Mouse (Mus musculus) liver, embryonic 13.5 days (tissue): ENCODE data around the gene Krt78. TPM values are rescaled to one million over a fixed set of nuclear protein-coding genes. Genes with fewer than 3 reads are reported as not detected.
"Not testable (repeated sequence)": the region's sequence is repeated elsewhere in the genome, so short reads cannot be mapped to it uniquely, and the experiment has no call there.

ENCODE experiments used
- ATAC-seq: fragments of 200-750 bp; cut with Nextera tagmentation; 2 replicates; pipeline ENCODE4 v1.8.0; 2017; ENCODE audit warnings: low read depth, mild to moderate bottlenecking, moderate number of reproducible peaks, moderate library complexity
- DNase-seq: peaks from one replicate; pipeline ENCODE4 v3.0.0; 2022
- H3K27ac ChIP-seq: fragments of 300-500 bp; sonication (generic); 2 replicates; pipeline ENCODE4 v1.5.1; 2015; ENCODE audit warnings: moderate library complexity, mild to moderate bottlenecking, inconsistent platforms
- H3K27me3 ChIP-seq: fragments of 300-500 bp; sonication (generic); 2 replicates; pipeline ENCODE4 v1.6.1; 2015; ENCODE audit warnings: mild to moderate bottlenecking, inconsistent platforms
- H3K36me3 ChIP-seq: fragments of 300-500 bp; sonication (generic); 2 replicates; pipeline ENCODE4 v1.6.1; 2015; ENCODE audit warnings: mild to moderate bottlenecking, inconsistent platforms
- H3K4me1 ChIP-seq: fragments of 300-500 bp; sonication (generic); replicated peaks from 2 replicates; pipeline ENCODE4 v1.6.1; 2015; ENCODE audit warnings: inconsistent platforms
- H3K4me2 ChIP-seq: fragments of 300-500 bp; sonication (generic); 2 replicates; pipeline ENCODE4 v1.6.1; 2015; ENCODE audit warnings: inconsistent platforms, mild to moderate bottlenecking, moderate library complexity
- H3K4me3 ChIP-seq: fragments of 300-500 bp; sonication (generic); replicated peaks from 2 replicates; pipeline ENCODE4 v1.5.1; 2015; ENCODE audit warnings: mild to moderate bottlenecking, inconsistent platforms
- H3K9ac ChIP-seq: fragments of 300-500 bp; sonication (generic); 2 replicates; pipeline ENCODE4 v1.6.1; 2015; ENCODE audit warnings: mild to moderate bottlenecking, inconsistent platforms
- H3K9me3 ChIP-seq: fragments of 300-500 bp; sonication (generic); replicated peaks from 2 replicates; pipeline ENCODE4 v1.6.1; 2016; ENCODE audit warnings: inconsistent platforms
- WGBS: fragments of 180-500 bp; shearing (Covaris S2); methylation state at CpG from one replicate; pipeline ENCODE4 v1.1.7; 2015; ENCODE audit not compliant: insufficient replicate concordance; 5-methylcytosine and 5-hydroxymethylcytosine counted together
- polyA plus RNA-seq: library from polyadenylated mRNA; unstranded; fragments of >200 nt; fragmentation: Nextera tagmentation; extraction: Ambion mirVana; gene quantifications from 2 replicates; pipeline ENCODE4 v1.2.1, GENCODE M21; 2015

The Krt78 gene
- 0.03 TPM in 1 of 2 replicates, not detected in the other for polyA plus RNA-seq

GRCm38 (mm10) chr15:101954187-101954586, at the start of gene Krt78:
Krt78 (minus strand) TSS chr15:101954287.
- WGBS: 61% methylated on average over 9 of the region's 9 CpGs
- no peak within 1 kb of the TSS for H3K9ac ChIP-seq
- no peak within 1 kb of the TSS for H3K4me2 ChIP-seq
- H3K36me3 ChIP-seq: no peaks in the 10 kb centered on the region
- H3K4me3 ChIP-seq: no peak within 1 kb of the TSS
- ATAC-seq (no peak), DNase-seq (no peak)
- no peak within 1 kb of the TSS for H3K27ac ChIP-seq
- H3K4me1 ChIP-seq: no peaks in the 10 kb centered on the region
- H3K9me3 ChIP-seq: no peaks in the 10 kb centered on the region
- no peaks in the 10 kb centered on the region for H3K27me3 ChIP-seq

GRCm38 (mm10) chr15:102003516-102003915, 49.4 kb upstream of the Krt78 start:
- 24% methylated on average over 12 of the region's 12 CpGs for WGBS
- peak overlapping the region; percentile 51 for H3K9ac ChIP-seq
- peak overlapping the region; percentile 55 for H3K27ac ChIP-seq
- 0 out of 2 replicates have a peak, but pooled peaks cover 6% of the 10 kb centered on the region for H3K36me3 ChIP-seq
- H3K9me3 ChIP-seq: no peaks in the 10 kb centered on the region
- ATAC-seq (no peak), DNase-seq (no peak)
- peak overlapping the region; percentile 58 for H3K4me2 ChIP-seq
- H3K4me3 ChIP-seq: peak overlapping the region; percentile 50
- H3K4me1 ChIP-seq: peaks cover 11% of the 10 kb centered on the region
- peaks cover 66% of the 10 kb centered on the region for H3K27me3 ChIP-seq

- H3K4me1 ChIP-seq: peaks cover 11% of the 10 kb centered on the region
- DNase-seq: no peak
- H3K4me3 ChIP-seq: peak overlapping the region; percentile 50
- H3K36me3 ChIP-seq: 0 out of 2 replicates have a peak, but pooled peaks cover 6% of the 10 kb centered on the region
- H3K9ac ChIP-seq: peak overlapping the region; percentile 51
- ATAC-seq: peak; percentile 70
- WGBS: 1% methylated on average over 34 of the region's 34 CpGs
- peak overlapping the region; percentile 58 for H3K4me2 ChIP-seq
- peaks cover 63% of the 10 kb centered on the region for H3K27me3 ChIP-seq
- H3K9me3 ChIP-seq: no peaks in the 10 kb centered on the region
- H3K27ac ChIP-seq: peak overlapping the region; percentile 55
Observed at GRCm38 (mm10) chr15:102002646-102003488, 48.8 kb upstream of the Krt78 start.

- H3K9me3 ChIP-seq: no peaks in the 10 kb centered on the region
- H3K9ac ChIP-seq: no peak overlapping the region
- H3K4me2 ChIP-seq: no peak overlapping the region
- H3K36me3 ChIP-seq: peaks cover 8% of the 10 kb centered on the region; the same call in 1 of the 2 replicates
- H3K4me1 ChIP-seq: peaks cover 22% of the 10 kb centered on the region
- ATAC-seq (no peak), DNase-seq (no peak)
- 47% methylated on average over 11 of the region's 11 CpGs for WGBS
- no peak overlapping the region for H3K4me3 ChIP-seq
- peaks cover 35% of the 10 kb centered on the region for H3K27me3 ChIP-seq
- no peak overlapping the region for H3K27ac ChIP-seq
Observed at GRCm38 (mm10) chr15:101999676-102000335, 45.7 kb upstream of the Krt78 start.

GRCm38 (mm10) chr15:101999156-101999555, 45.1 kb upstream of the Krt78 start:
- H3K9me3 ChIP-seq: no peaks in the 10 kb centered on the region
- H3K36me3 ChIP-seq: peaks cover 8% of the 10 kb centered on the region; the same call in 1 of the 2 replicates
- ATAC-seq: no peak
- no peak for DNase-seq
- H3K27ac ChIP-seq: no peak overlapping the region
- no peak overlapping the region for H3K9ac ChIP-seq
- H3K4me3 ChIP-seq: no peak overlapping the region
- WGBS: 36% methylated on average over 11 of the region's 11 CpGs
- H3K4me1 ChIP-seq: peaks cover 28% of the 10 kb centered on the region
- peaks cover 28% of the 10 kb centered on the region for H3K27me3 ChIP-seq
- H3K4me2 ChIP-seq: no peak overlapping the region

GRCm38 (mm10) chr15:101996450-101997078, 42.5 kb upstream of the Krt78 start:
- not testable (repeated sequence) for H3K4me2 ChIP-seq, H3K9ac ChIP-seq
- WGBS: 72% methylated on average over 11 of the region's 11 CpGs

GRCm38 (mm10) chr15:101995484-101996236, 41.6 kb upstream of the Krt78 start:
- no peak overlapping the region for H3K27ac ChIP-seq
- H3K27me3 ChIP-seq: no peaks in the 10 kb centered on the region
- H3K9ac ChIP-seq: no peak overlapping the region
- WGBS: 53% methylated on average over 4 of the region's 4 CpGs
- ATAC-seq (peak; percentile 39; the same call in 1 of the 2 replicates), DNase-seq (no peak)
- H3K4me3 ChIP-seq: no peak overlapping the region
- peaks cover 7% of the 10 kb centered on the region; the same call in 1 of the 2 replicates for H3K36me3 ChIP-seq
- H3K9me3 ChIP-seq: no peaks in the 10 kb centered on the region
- H3K4me1 ChIP-seq: peaks cover 20% of the 10 kb centered on the region
- H3K4me2 ChIP-seq: no peak overlapping the region

More at GRCm38 (mm10) chr15:101996450-101997078, 42.5 kb upstream of the Krt78 start:
- not testable (repeated sequence) for H3K27me3 ChIP-seq, H3K36me3 ChIP-seq, ATAC-seq, H3K9me3 ChIP-seq, H3K27ac ChIP-seq, H3K4me3 ChIP-seq, DNase-seq
- H3K4me1 ChIP-seq: peaks cover 20% of the 10 kb centered on the region

- no peaks in the 10 kb centered on the region for H3K27me3 ChIP-seq
- H3K9ac ChIP-seq: no peak overlapping the region
- no peaks in the 10 kb centered on the region for H3K9me3 ChIP-seq
- WGBS: 38% methylated on average over 6 of the region's 6 CpGs
- 0 out of 2 replicates have a peak overlapping the region, but pooled peaks have one; percentile 2 for H3K4me2 ChIP-seq
- DNase-seq (no peak), ATAC-seq (no peak)
- H3K36me3 ChIP-seq: peaks cover 2% of the 10 kb centered on the region; the same call in 1 of the 2 replicates
- H3K4me3 ChIP-seq: no peak overlapping the region
- no peak overlapping the region for H3K27ac ChIP-seq
- H3K4me1 ChIP-seq: peaks cover 20% of the 10 kb centered on the region
Observed at GRCm38 (mm10) chr15:101994365-101994764, 40.3 kb upstream of the Krt78 start.

GRCm38 (mm10) chr15:101990946-101991345, 36.9 kb upstream of the Krt78 start:
- DNase-seq (no peak), ATAC-seq (no peak)
- H3K4me1 ChIP-seq: peaks cover 19% of the 10 kb centered on the region
- H3K27ac ChIP-seq: no peak overlapping the region
- 0 out of 2 replicates have a peak, but pooled peaks cover 5% of the 10 kb centered on the region for H3K27me3 ChIP-seq
- H3K4me3 ChIP-seq: no peak overlapping the region
- no peaks in the 10 kb centered on the region for H3K9me3 ChIP-seq
- H3K9ac ChIP-seq: no peak overlapping the region
- no peak overlapping the region for H3K4me2 ChIP-seq
- WGBS: 74% methylated on average over 6 of the region's 6 CpGs
- H3K36me3 ChIP-seq: no peaks in the 10 kb centered on the region; the same call in 1 of the 2 replicates

GRCm38 (mm10) chr15:101988714-101989113, 34.6 kb upstream of the Krt78 start:
- Histone ChIP-seq H3K4me1 (peaks cover 11% of the 10 kb centered on the region), H3K9ac (no peak overlapping the region), H3K4me2 (no peak overlapping the region), H3K9me3 (no peaks in the 10 kb centered on the region), H3K36me3 (no peaks in the 10 kb centered on the region), H3K4me3 (no peak overlapping the region), H3K27ac (no peak overlapping the region), H3K27me3 (0 out of 2 replicates have a peak, but pooled peaks cover 5% of the 10 kb centered on the region)
- ATAC-seq: no peak
- no peak for DNase-seq
- 51% methylated on average over 8 of the region's 8 CpGs for whole genome bisulfite sequencing
